Mouse (Mus musculus): ENCODE measurements around the gene Exoc3. TPM values are rescaled to one million over a fixed set of nuclear protein-coding genes. Genes with fewer than 3 reads are reported as not detected.

Gene Exoc3
- polyA plus RNA-seq, 1 experiment from 2014 or later = 71.1 TPM

DNA sequence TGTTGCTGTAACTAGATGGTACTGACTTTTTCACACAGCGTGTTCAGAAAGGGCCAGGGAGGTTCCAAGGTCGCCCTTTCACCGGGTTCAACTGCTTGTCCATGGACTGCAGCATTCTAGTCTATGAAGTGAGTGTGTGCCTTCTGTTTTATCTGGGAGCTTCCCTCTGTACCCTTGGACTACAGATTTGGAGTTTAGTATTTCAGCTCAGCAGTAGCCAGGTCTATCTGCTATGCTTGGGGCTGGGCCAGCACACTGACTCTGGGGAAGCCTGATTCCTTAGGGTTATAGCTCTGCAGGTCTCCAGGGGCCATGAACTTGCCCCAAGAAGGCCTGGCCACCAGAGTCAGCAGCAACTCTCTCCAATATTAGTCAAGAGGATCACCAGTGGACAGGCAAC lies 85.9 kb downstream of the Exoc3 start:
- no peak for ATAC-seq (replicated peaks; ENCODE audit: low FRiP score)
- Histone ChIP-seq H3K4me1 (replicated peaks; ENCODE audit: control insufficient read depth, insufficient read depth, low read length) (no peaks in the 10 kb centered on the region), H3K36me3 (ENCODE audit: control insufficient read depth, insufficient read depth, low read length) (no peaks in the 10 kb centered on the region), H3K4me2 (ENCODE audit: low read depth, low read length, severe bottlenecking) (no peak overlapping the region), H3K27ac (ENCODE audit: low read depth, low read length) (no peak overlapping the region), H3K27me3 (ENCODE audit: control insufficient read depth, insufficient read depth, low read length) (peaks cover 21% of the 10 kb centered on the region), H3K4me3 (ENCODE audit: low read depth, low read length) (no peak overlapping the region), H3K9ac (ENCODE audit: low read length) (no peak overlapping the region), H3K9me3 (ENCODE audit: control insufficient read depth, low read length) (no peaks in the 10 kb centered on the region)
- 78% methylated on average over 3 of the region's 3 CpGs for WGBS
- peak; percentile 47 for DNase-seq (ENCODE audit: low spot score)

DNA sequence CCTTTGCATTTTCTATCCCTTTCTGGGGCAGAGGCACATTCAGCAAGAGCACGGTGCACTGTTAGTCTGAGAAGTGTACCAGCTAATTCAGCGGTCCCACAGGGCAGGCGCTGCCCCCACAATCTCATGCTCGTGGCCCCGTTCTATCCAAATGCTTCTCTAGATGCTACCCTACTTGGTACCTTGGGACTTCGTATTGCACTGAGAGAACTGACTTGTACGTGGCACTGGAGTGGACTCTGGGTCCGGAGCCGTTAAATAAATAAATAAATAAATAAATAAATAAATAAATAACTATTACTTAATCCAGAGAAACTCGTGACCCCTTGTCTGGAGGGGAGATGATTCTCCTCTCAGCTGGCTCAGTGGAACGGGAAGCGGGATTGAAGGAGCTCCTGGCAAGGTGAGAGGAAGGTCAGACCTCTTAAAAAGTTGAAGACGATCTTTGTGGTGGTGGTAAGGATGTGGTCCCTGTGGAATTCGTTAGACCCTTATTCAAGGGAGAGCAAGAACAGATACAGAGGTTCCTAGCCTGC lies 86.7 kb downstream of the Exoc3 start:
- H3K4me3 ChIP-seq (ENCODE audit: low read depth, low read length) = no peak overlapping the region
- peaks cover 21% of the 10 kb centered on the region for H3K27me3 ChIP-seq (ENCODE audit: control insufficient read depth, insufficient read depth, low read length)
- H3K9me3 ChIP-seq (ENCODE audit: control insufficient read depth, low read length) = no peaks in the 10 kb centered on the region
- 29% methylated on average over 14 of the region's 14 CpGs for WGBS
- peak; percentile 14 for DNase-seq (ENCODE audit: low spot score)
- no peak overlapping the region for H3K9ac ChIP-seq (ENCODE audit: low read length)
- H3K27ac ChIP-seq (ENCODE audit: low read depth, low read length) = no peak overlapping the region
- no peak for ATAC-seq (replicated peaks; ENCODE audit: low FRiP score)
- H3K4me1 ChIP-seq (replicated peaks; ENCODE audit: control insufficient read depth, insufficient read depth, low read length) = no peaks in the 10 kb centered on the region
- H3K36me3 ChIP-seq (ENCODE audit: control insufficient read depth, insufficient read depth, low read length) = no peaks in the 10 kb centered on the region
- H3K4me2 ChIP-seq (ENCODE audit: low read depth, low read length, severe bottlenecking) = no peak overlapping the region

DNA sequence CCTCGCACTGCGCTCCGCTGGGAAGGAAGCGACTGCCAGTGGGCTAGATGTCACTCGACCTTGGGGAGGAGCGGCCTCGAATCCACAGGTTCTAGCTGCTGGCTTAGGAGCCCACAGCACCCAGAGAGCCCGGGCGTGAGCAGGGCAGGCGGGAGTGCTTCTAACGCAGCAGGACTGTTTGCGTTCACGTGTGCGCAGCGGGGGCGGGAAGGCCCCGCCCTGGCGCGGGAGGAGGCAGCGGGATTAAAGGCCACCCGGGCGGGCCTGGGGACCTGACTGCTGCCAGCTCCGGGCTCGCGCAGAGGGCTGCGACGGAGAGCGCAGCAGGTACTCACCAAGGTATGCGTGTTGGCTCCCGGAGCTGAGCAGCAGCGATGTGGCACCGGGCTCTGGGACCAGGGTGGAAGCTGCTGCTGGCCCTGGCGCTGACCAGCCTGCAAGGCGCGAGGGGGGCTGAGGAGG lies 87.4 kb downstream of the Exoc3 start, which contains the start of gene Slc9a3:
Gene Slc9a3 (plus strand): TSS at position 317 of the 462 bp plus-strand sequence.
- under 1% methylated on average over 35 of the region's 35 CpGs for whole genome bisulfite sequencing
- Histone ChIP-seq H3K36me3 (ENCODE audit: control insufficient read depth, insufficient read depth, low read length) (no peaks in the 10 kb centered on the region), H3K9ac (ENCODE audit: low read length) (no peak within 1 kb of the TSS), H3K27me3 (ENCODE audit: control insufficient read depth, insufficient read depth, low read length) (peaks cover 21% of the 10 kb centered on the region), H3K4me2 (ENCODE audit: low read depth, low read length, severe bottlenecking) (peak within 1 kb of the TSS; percentile 50), H3K4me3 (ENCODE audit: low read depth, low read length) (peak within 1 kb of the TSS; percentile 20), H3K4me1 (replicated peaks; ENCODE audit: control insufficient read depth, insufficient read depth, low read length) (no peaks in the 10 kb centered on the region), H3K27ac (ENCODE audit: low read depth, low read length) (no peak within 1 kb of the TSS), H3K9me3 (ENCODE audit: control insufficient read depth, low read length) (no peaks in the 10 kb centered on the region)
- DNase-seq (ENCODE audit: low spot score) (peak; percentile 57), ATAC-seq (replicated peaks; ENCODE audit: low FRiP score) (0 out of 2 replicates have a peak, but pooled peaks have one; percentile 33)

Other genes starting within 250 kb of the Exoc3 start
- not detected in 2 replicates for gene Zdhhc11, start 244.9 kb downstream of the Exoc3 start, polyA plus RNA-seq (2014; fragmentation: Nextera tagmentation; extraction: Ambion mirVana)
- gene Tppp, start 199.3 kb downstream of the Exoc3 start, polyA plus RNA-seq (2014; fragmentation: Nextera tagmentation; extraction: Ambion mirVana) = 3.3 and 3.6 TPM in 2 replicates
- 24.6 and 26.1 TPM in 2 replicates for gene Cep72, start 146.4 kb downstream of the Exoc3 start, polyA plus RNA-seq (2014; fragmentation: Nextera tagmentation; extraction: Ambion mirVana)
- not detected in 2 replicates for gene Slc9a3, start 87.3 kb downstream of the Exoc3 start, polyA plus RNA-seq (2014; fragmentation: Nextera tagmentation; extraction: Ambion mirVana)
- gene Ahrr, start 83.6 kb upstream of the Exoc3 start, polyA plus RNA-seq (2014; fragmentation: Nextera tagmentation; extraction: Ambion mirVana) = 1.1 and 1.8 TPM in 2 replicates
- gene Pdcd6, start 108.8 kb upstream of the Exoc3 start, polyA plus RNA-seq (2014; fragmentation: Nextera tagmentation; extraction: Ambion mirVana) = 113 and 119 TPM in 2 replicates
- gene Sdha, start 141.5 kb upstream of the Exoc3 start, polyA plus RNA-seq (2014; fragmentation: Nextera tagmentation; extraction: Ambion mirVana) = 249 and 253 TPM in 2 replicates
- 53.5 and 61.1 TPM in 2 replicates for gene Ccdc127, start 141.6 kb upstream of the Exoc3 start, polyA plus RNA-seq (2014; fragmentation: Nextera tagmentation; extraction: Ambion mirVana)
- not detected in 2 replicates for gene Lrrc14b, start 155.3 kb upstream of the Exoc3 start, polyA plus RNA-seq (2014; fragmentation: Nextera tagmentation; extraction: Ambion mirVana)
- 4.4 TPM in 2 replicates for gene Zfp72, start 182.1 kb upstream of the Exoc3 start, polyA plus RNA-seq (2014; fragmentation: Nextera tagmentation; extraction: Ambion mirVana)
- 72.8 and 85.7 TPM in 2 replicates for gene Ftl1-ps1, start 191.0 kb upstream of the Exoc3 start, polyA plus RNA-seq (2014; fragmentation: Nextera tagmentation; extraction: Ambion mirVana)